ENCODE assay signal across 8 mouse cellular contexts in genomic region chr11:120821076-120821922, GRCm38 (mm10). TPM values are rescaled to one million over a fixed set of nuclear protein-coding genes. Genes with fewer than 3 reads are reported as not detected.
A peak's percentile ranks its signal among the peaks of the same experiment; 100 is the strongest.
DNase-seq lines count a peak whose midpoint lies in the region; ATAC-seq and TF ChIP-seq lines count a peak whose summit lies in the region.

No protein-coding gene starts in this region.

- TF ChIP-seq CTCF in thymus, adult 2 months (IDR thresholded peaks at IDR 0.05; ENCODE audit: borderline replicate concordance, control insufficient read depth, extremely low read depth, insufficient read depth, low read length, poor library complexity) = no peak

- no peaks in the 10 kb centered on the region for H3K9me3 ChIP-seq in hindbrain, embryonic 10.5 days
- H3K9me3 ChIP-seq in lung, embryonic 15.5 days = no peaks in the 10 kb centered on the region

- 86% methylated on average over 14 of the region's 14 CpGs for WGBS in hindbrain, embryonic 10.5 days
- 74% methylated on average over 14 of the region's 14 CpGs for WGBS in lung, embryonic 15.5 days
- 92% methylated on average over 14 of the region's 14 CpGs for WGBS in thymus, adult 2 months

- DNase-seq in cerebellum, adult 11-12 months = peak; percentile 54
- DNase-seq in cerebellum, postnatal 36 days = no peak
- peak; percentile 74 for DNase-seq in brain, adult 2 months (ENCODE audit: low read depth, low spot score)
- no peak for DNase-seq in hindbrain, embryonic 10.5 days (ENCODE audit: low spot score)
- no peak for DNase-seq in thymus, adult 2 months
- DNase-seq in kidney, adult 11 months = no peak

- H3K4me1 ChIP-seq in hindbrain, embryonic 10.5 days (replicated peaks) = peaks cover 56% of the 10 kb centered on the region
- H3K4me1 ChIP-seq in lung, embryonic 15.5 days = peaks cover 34% of the 10 kb centered on the region
- H3K4me1 ChIP-seq in thymus, adult 2 months (replicated peaks; ENCODE audit: control insufficient read depth, insufficient read depth, low read length) = peaks cover 30% of the 10 kb centered on the region

- no peaks in the 10 kb centered on the region for H3K27me3 ChIP-seq in hindbrain, embryonic 10.5 days (ENCODE audit: insufficient read depth, poor library complexity, severe bottlenecking)
- H3K27me3 ChIP-seq in lung, embryonic 15.5 days = no peaks in the 10 kb centered on the region
- no peaks in the 10 kb centered on the region for H3K27me3 ChIP-seq in thymus, adult 2 months (ENCODE audit: control insufficient read depth, insufficient read depth, low read length)

- peak overlapping the region; percentile 92 for H3K4me3 ChIP-seq in hindbrain, embryonic 10.5 days
- peak overlapping the region; percentile 93; the same call in 1 of the 2 replicates for H3K4me3 ChIP-seq in lung, embryonic 15.5 days
- H3K4me3 ChIP-seq in thymus, adult 2 months (ENCODE audit: control insufficient read depth, insufficient read depth, low read length) = no peak overlapping the region

- peaks cover 67% of the 10 kb centered on the region for H3K36me3 ChIP-seq in hindbrain, embryonic 10.5 days
- peaks cover 56% of the 10 kb centered on the region for H3K36me3 ChIP-seq in lung, embryonic 15.5 days
- H3K36me3 ChIP-seq in thymus, adult 2 months (ENCODE audit: control insufficient read depth, insufficient read depth, low read length) = peaks cover 40% of the 10 kb centered on the region

- no peak for ATAC-seq in lung, embryonic 15.5 days (ENCODE audit: borderline replicate concordance, extremely low read depth, low FRiP score, low TSS enrichment)
- ATAC-seq in inflammation-experienced regulatory T-cells, adult 6 months = no peak

- peak overlapping the region; percentile 14 for H3K9ac ChIP-seq in lung, embryonic 15.5 days

- no peak for TF ChIP-seq POLR2A in thymus, adult 2 months (IDR thresholded peaks at IDR 0.05; ENCODE audit: control insufficient read depth, extremely low read depth, insufficient read depth, low read length, poor library complexity)

- peak overlapping the region; percentile 80 for H3K4me2 ChIP-seq in lung, embryonic 15.5 days

- 0 out of 2 replicates have a peak overlapping the region, but pooled peaks have one; percentile 100 for H3K27ac ChIP-seq in hindbrain, embryonic 10.5 days
- H3K27ac ChIP-seq in lung, embryonic 15.5 days = no peak overlapping the region
- H3K27ac ChIP-seq in thymus, adult 2 months (ENCODE audit: control insufficient read depth, insufficient read depth, low read length) = no peak overlapping the region

RNA-seq across cellular contexts. Expression of gene Fasn, which starts 3.0 kb away (rescaled TPM):
- polyA plus RNA-seq in hindbrain, embryonic 10.5 days (2016; fragmentation: Nextera tagmentation; extraction: Ambion mirVana) = 131 TPM in 2 replicates
- 49.0 and 53.2 TPM in 2 replicates for polyA plus RNA-seq in lung, embryonic 15.5 days (2015; fragmentation: Nextera tagmentation; extraction: Ambion mirVana)
- polyA plus RNA-seq in thymus, adult 2 months (2012; rRNA removed) = 973 and 1,776 TPM in 2 replicates
- 10 to 100 TPM; 22.7 to 31.3 (median 29.4) TPM for polyA plus RNA-seq in inflammation-experienced regulatory T-cells, adult 6 months (2017; shearing (Covaris generic))

RNA-seq across cellular contexts. Expression of gene Dus1l, which starts 25.1 kb away (rescaled TPM):
- polyA plus RNA-seq in hindbrain, embryonic 10.5 days (2016; fragmentation: Nextera tagmentation; extraction: Ambion mirVana) = 95.4 and 97.1 TPM in 2 replicates
- polyA plus RNA-seq in lung, embryonic 15.5 days (2015; fragmentation: Nextera tagmentation; extraction: Ambion mirVana) = 84.3 and 90.4 TPM in 2 replicates
- 65.8 and 70.3 TPM in 2 replicates for polyA plus RNA-seq in thymus, adult 2 months (2012; rRNA removed)
- polyA plus RNA-seq in inflammation-experienced regulatory T-cells, adult 6 months (2017; shearing (Covaris generic)) = 10 to 100 TPM; 30.4 to 34.4 (median 34.3) TPM

RNA-seq across cellular contexts. Expression of gene Gps1, which starts 37.2 kb away (rescaled TPM):
- polyA plus RNA-seq in hindbrain, embryonic 10.5 days (2016; fragmentation: Nextera tagmentation; extraction: Ambion mirVana) = 276 and 285 TPM in 2 replicates
- polyA plus RNA-seq in lung, embryonic 15.5 days (2015; fragmentation: Nextera tagmentation; extraction: Ambion mirVana) = 205 and 213 TPM in 2 replicates
- polyA plus RNA-seq in thymus, adult 2 months (2012; rRNA removed) = 171 and 193 TPM in 2 replicates
- 100 to 1,000 TPM; 121 to 154 (median 127) TPM for polyA plus RNA-seq in inflammation-experienced regulatory T-cells, adult 6 months (2017; shearing (Covaris generic))

RNA-seq across cellular contexts. Expression of gene Rfng, which starts 37.3 kb away (rescaled TPM):
- polyA plus RNA-seq in hindbrain, embryonic 10.5 days (2016; fragmentation: Nextera tagmentation; extraction: Ambion mirVana) = 46.4 and 63.7 TPM in 2 replicates
- polyA plus RNA-seq in lung, embryonic 15.5 days (2015; fragmentation: Nextera tagmentation; extraction: Ambion mirVana) = 35.4 and 38.3 TPM in 2 replicates
- polyA plus RNA-seq in thymus, adult 2 months (2012; rRNA removed) = 87.4 and 102 TPM in 2 replicates
- 1 to 10 TPM; 3.5 to 4.4 (median 3.7) TPM for polyA plus RNA-seq in inflammation-experienced regulatory T-cells, adult 6 months (2017; shearing (Covaris generic))

RNA-seq across cellular contexts. Expression of gene Hmga1b, which starts 58.7 kb away (rescaled TPM):
- polyA plus RNA-seq in hindbrain, embryonic 10.5 days (2016; fragmentation: Nextera tagmentation; extraction: Ambion mirVana) = 8.9 and 12.2 TPM in 2 replicates
- polyA plus RNA-seq in lung, embryonic 15.5 days (2015; fragmentation: Nextera tagmentation; extraction: Ambion mirVana) = 3.9 and 4.8 TPM in 2 replicates
- 3.3 and 4.5 TPM in 2 replicates for polyA plus RNA-seq in thymus, adult 2 months (2012; rRNA removed)
- polyA plus RNA-seq in inflammation-experienced regulatory T-cells, adult 6 months (2017; shearing (Covaris generic)) = 10 to 100 TPM; 24.1 to 64.8 (median 62.8) TPM

Comparison
In these comparisons a context has a peak if more than half of its experiments do, and no peak if none do; other contexts are left out.
1. DNase-seq: peak in cerebellum, adult 11-12 months (single experiment) and brain, adult 2 months (single experiment); none in cerebellum, postnatal 36 days (0 of 2), hindbrain, embryonic 10.5 days (single experiment), thymus, adult 2 months (single experiment) and kidney, adult 11 months (single experiment).